Mouse (Mus musculus) heart, embryonic 14.5 days (tissue): ENCODE measurements around the gene Gm49396. TPM values are rescaled to one million over a fixed set of nuclear protein-coding genes. Genes with fewer than 3 reads are reported as not detected.

Experiments
- ATAC-seq: fragments of 200-750 bp; cut with Nextera tagmentation; 2 replicates; pipeline ENCODE4 v1.8.0; 2017; ENCODE audit warnings: low read depth, moderate TSS enrichment; ENCODE audit not compliant: insufficient number of reproducible peaks, insufficient read depth, low FRiP score
- H3K27ac ChIP-seq, 2 experiments: fragments of 200-500 bp in 1 of 2; fragments of 300-500 bp in 1 of 2; sonication (generic) in 1 of 2; replicated peaks in 1 of 2; 2 replicates each; pipeline ENCODE4 v1.5.1; 2012 to 2014; ENCODE audit warnings: low read depth in 2 of 2, low read length in 2 of 2, control low read depth in 1 of 2, mild to moderate bottlenecking in 1 of 2, mixed read lengths in 1 of 2; ENCODE audit not compliant: control insufficient read depth in 1 of 2, insufficient read depth in 1 of 2
- H3K27me3 ChIP-seq: fragments of 300-500 bp; sonication (generic); 2 replicates; pipeline ENCODE4 v1.6.1; 2014; ENCODE audit warnings: mild to moderate bottlenecking, low read length, control low read depth; ENCODE audit not compliant: control insufficient read depth, insufficient read depth
- H3K36me3 ChIP-seq: fragments of 300-500 bp; sonication (generic); 2 replicates; pipeline ENCODE4 v1.6.1; 2014; ENCODE audit warnings: mild to moderate bottlenecking, control low read depth, low read length, mixed read lengths; ENCODE audit not compliant: control insufficient read depth, insufficient read depth
- H3K4me1 ChIP-seq, 2 experiments: fragments of 200-500 bp in 1 of 2; fragments of 300-500 bp in 1 of 2; sonication (generic) in 1 of 2; 2 replicates each; pipeline ENCODE4 v1.6.1; 2012 to 2014; ENCODE audit warnings: low read length in 2 of 2, control low read depth in 1 of 2, mixed read lengths in 1 of 2; ENCODE audit not compliant: control insufficient read depth in 2 of 2, insufficient read depth in 2 of 2
- H3K4me2 ChIP-seq: fragments of 300-500 bp; sonication (generic); 2 replicates; pipeline ENCODE4 v1.6.1; 2014; ENCODE audit warnings: mild to moderate bottlenecking, low read length
- H3K4me3 ChIP-seq, 2 experiments: fragments of 200-500 bp in 1 of 2; fragments of 300-500 bp in 1 of 2; sonication (generic) in 1 of 2; 2 replicates each; pipeline ENCODE4 v1.5.1; 2012 to 2014; ENCODE audit warnings: low read length in 2 of 2, mild to moderate bottlenecking in 2 of 2, control low read depth in 1 of 2, low read depth in 1 of 2, moderate library complexity in 1 of 2; ENCODE audit not compliant: control insufficient read depth in 1 of 2, insufficient read depth in 1 of 2
- H3K9ac ChIP-seq: fragments of 300-500 bp; sonication (generic); 2 replicates; pipeline ENCODE4 v1.6.1; 2014; ENCODE audit warnings: mild to moderate bottlenecking, low read length
- H3K9me3 ChIP-seq: fragments of 300-500 bp; sonication (generic); 2 replicates; pipeline ENCODE4 v1.6.1; 2016; ENCODE audit warnings: low read length, control low read depth; ENCODE audit not compliant: control insufficient read depth
- WGBS: fragments of 180-500 bp; shearing (Covaris S2); extraction: QIAGEN DNeasy Blood & Tissue Kit; methylation state at CpG from one replicate; pipeline ENCODE4 v1.1.7; 2014; 5-methylcytosine and 5-hydroxymethylcytosine counted together
- polyA plus RNA-seq: library from polyadenylated mRNA; unstranded; fragments of >200 nt; fragmentation: Nextera tagmentation; extraction: Ambion mirVana; gene quantifications from 2 replicates; pipeline ENCODE4 v1.2.1, GENCODE M21; 2014

Gene Gm49396
- polyA plus RNA-seq, 1 experiment from 2014 or later: 5.3 TPM

GRCm38 (mm10) chr7:30553810-30554584 is 9.1 kb upstream of the Gm49396 start:
- Histone ChIP-seq H3K4me3 (peak overlapping the region; percentile 67 to 73), H3K4me1 (peaks cover 10 to 27% of the 10 kb centered on the region in 2 experiments), H3K36me3 (peaks cover 36% of the 10 kb centered on the region), H3K27me3 (no peaks in the 10 kb centered on the region), H3K9me3 (no peaks in the 10 kb centered on the region), H3K4me2 (peak overlapping the region; percentile 86), H3K9ac (peak overlapping the region; percentile 89), H3K27ac (peak overlapping the region in 1 of 2 experiments; percentile 98; a peak in 2 of 4 replicates)
- WGBS: 84% methylated on average over 22 of the region's 22 CpGs
- ATAC-seq: no peak

DNA sequence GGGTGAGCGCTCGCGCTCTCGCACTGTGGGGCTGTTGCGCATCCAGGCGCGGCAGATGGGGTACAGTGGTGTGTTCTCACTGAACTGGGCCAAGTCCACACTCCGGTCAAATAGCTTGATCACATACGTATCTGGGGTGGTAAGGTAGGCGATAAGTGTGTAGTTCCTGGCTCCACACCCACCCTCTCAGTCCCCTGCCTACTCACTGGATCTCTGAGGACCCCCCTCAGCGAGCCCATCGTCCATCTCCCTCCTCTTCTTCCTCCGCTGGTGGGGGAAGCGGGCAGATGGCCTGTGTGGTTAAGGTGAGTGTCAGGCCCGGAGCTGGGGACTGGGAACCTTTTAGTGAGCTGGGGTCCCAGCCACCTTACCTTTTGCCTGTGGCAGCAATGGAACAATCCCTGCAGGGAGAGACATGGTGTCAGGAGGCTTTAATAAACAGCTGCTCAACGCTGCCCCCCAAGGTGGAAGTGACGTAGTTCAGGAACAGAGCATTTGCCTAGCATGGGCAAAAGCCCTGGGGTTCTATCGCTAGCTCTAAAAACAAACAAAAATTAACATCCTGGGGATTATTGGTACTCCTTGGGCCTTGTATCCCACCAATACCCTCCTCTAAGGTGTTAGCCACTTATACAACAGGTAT is 6.1 kb upstream of the Gm49396 start:
- 94% methylated on average over 18 of the region's 18 CpGs for WGBS
- ATAC-seq: no peak

GRCm38 (mm10) chr7:30557901-30558514 is 5.1 kb upstream of the Gm49396 start:
- Histone ChIP-seq H3K4me3 (peak overlapping the region in 1 of 2 experiments; percentile 69; a peak in 1 of 4 replicates), H3K4me1 (peaks cover 8 to 28% of the 10 kb centered on the region in 2 experiments), H3K9me3 (no peaks in the 10 kb centered on the region), H3K4me2 (peak overlapping the region; percentile 88), H3K27me3 (no peaks in the 10 kb centered on the region), H3K36me3 (peaks cover 34% of the 10 kb centered on the region), H3K9ac (peak overlapping the region; percentile 85; the same call in 1 of the 2 replicates), H3K27ac (no peak overlapping the region)
- 90% methylated on average over 13 of the region's 13 CpGs for WGBS
- no peak for ATAC-seq

More for the DNA sequence above, 6.1 kb upstream of the Gm49396 start:
- Histone ChIP-seq H3K36me3 (peaks cover 34% of the 10 kb centered on the region), H3K4me3 (no peak overlapping the region), H3K27me3 (no peaks in the 10 kb centered on the region), H3K9ac (no peak overlapping the region), H3K4me1 (peaks cover 10 to 31% of the 10 kb centered on the region in 2 experiments), H3K27ac (no peak overlapping the region), H3K4me2 (no peak overlapping the region), H3K9me3 (no peaks in the 10 kb centered on the region)

DNA sequence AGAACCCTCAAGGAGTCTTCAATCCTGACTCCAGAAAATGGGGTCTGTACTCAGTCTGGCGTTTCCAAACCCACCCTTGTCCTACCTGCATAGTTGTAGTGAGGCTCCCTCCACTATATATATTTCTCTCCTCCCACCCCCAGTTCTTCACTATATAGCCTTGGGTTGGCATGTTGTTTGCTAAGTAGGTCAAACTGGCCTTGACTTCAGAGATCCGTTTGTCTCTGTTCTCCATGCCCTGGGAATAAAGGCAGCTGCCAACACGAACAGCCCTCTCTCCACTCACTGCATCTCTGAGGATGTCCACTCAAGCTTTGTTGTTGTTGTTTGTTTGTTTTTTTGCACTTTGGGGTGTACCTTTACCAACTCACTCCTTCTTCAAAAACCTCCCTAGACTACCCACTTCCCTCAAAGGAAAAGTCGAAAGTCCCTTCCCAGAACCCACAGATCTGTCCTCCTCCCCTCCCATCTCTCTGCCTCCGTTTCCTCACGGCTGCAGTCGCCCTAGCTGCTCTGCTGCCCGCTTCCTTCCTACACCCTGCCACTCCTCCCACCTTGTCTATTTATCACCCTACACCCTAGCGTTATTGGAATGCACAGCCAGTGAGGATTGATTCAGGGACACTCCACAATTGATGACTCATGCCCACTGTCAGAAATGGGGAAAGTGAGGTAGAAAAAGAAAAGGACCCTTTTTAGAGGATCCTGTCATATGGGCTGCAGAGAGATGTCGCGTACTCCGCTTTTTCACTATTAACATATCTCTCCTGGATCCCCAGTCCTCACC is 4.3 kb upstream of the Gm49396 start:
- peak overlapping the region in 1 of 2 experiments; percentile 51; a peak in 2 of 4 replicates for H3K27ac ChIP-seq
- 14% methylated on average over 12 of the region's 12 CpGs for WGBS
- peak overlapping the region; percentile 65 to 69 for H3K4me3 ChIP-seq
- H3K4me2 ChIP-seq: peak overlapping the region; percentile 88
- H3K4me1 ChIP-seq: peaks cover 4 to 20% of the 10 kb centered on the region in 2 experiments
- no peaks in the 10 kb centered on the region for H3K27me3 ChIP-seq
- H3K9ac ChIP-seq: peak overlapping the region; percentile 85
- no peaks in the 10 kb centered on the region for H3K9me3 ChIP-seq
- ATAC-seq: no peak
- peaks cover 34% of the 10 kb centered on the region for H3K36me3 ChIP-seq

GRCm38 (mm10) chr7:30559443-30559954 is 3.6 kb upstream of the Gm49396 start, which contains the start of gene Lin37:
Gene Lin37 (minus strand): TSS chr7:30559838.
- under 1% methylated on average over 20 of the region's 20 CpGs for WGBS
- peaks cover 5 to 17% of the 10 kb centered on the region in 2 experiments for H3K4me1 ChIP-seq
- no peaks in the 10 kb centered on the region for H3K9me3 ChIP-seq
- H3K9ac ChIP-seq: peak within 1 kb of the TSS; percentile 85
- peak within 1 kb of the TSS in 1 of 2 experiments; percentile 56; a peak in 2 of 4 replicates for H3K27ac ChIP-seq
- no peaks in the 10 kb centered on the region for H3K27me3 ChIP-seq
- H3K36me3 ChIP-seq: peaks cover 35% of the 10 kb centered on the region
- ATAC-seq: peak; percentile 80
- peak within 1 kb of the TSS; percentile 88 for H3K4me2 ChIP-seq
- peak within 1 kb of the TSS; percentile 65 to 69 for H3K4me3 ChIP-seq

DNA sequence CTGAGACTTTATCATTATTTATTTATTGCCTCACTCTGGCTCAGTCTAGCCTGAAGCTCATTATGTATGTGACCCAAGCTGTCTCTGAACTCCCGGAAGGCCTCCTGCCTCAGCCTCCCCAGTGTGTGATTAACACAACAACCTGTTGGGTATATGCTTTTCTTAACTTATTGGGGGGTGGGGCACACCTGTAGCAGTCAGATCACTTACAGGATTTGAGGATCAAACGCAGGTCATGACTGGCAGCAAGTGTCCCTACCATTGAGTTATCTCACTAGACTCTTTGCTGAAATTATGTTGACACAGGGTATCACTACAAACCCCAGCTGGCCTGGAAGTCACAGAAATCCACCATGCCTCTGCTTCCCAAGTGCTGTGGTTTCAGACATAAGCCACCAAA is 2.8 kb upstream of the Gm49396 start:
- no peaks in the 10 kb centered on the region for H3K9me3 ChIP-seq
- H3K36me3 ChIP-seq: peaks cover 35% of the 10 kb centered on the region
- H3K4me1 ChIP-seq: peaks cover 5 to 17% of the 10 kb centered on the region in 2 experiments
- 0 out of 4 replicates have a peak overlapping the region, but pooled peaks of 1 of the 2 experiments have one; percentile 56 for H3K27ac ChIP-seq
- ATAC-seq: no peak
- 63% methylated on average over 2 of the region's 2 CpGs for WGBS
- H3K9ac ChIP-seq: peak overlapping the region; percentile 64
- peak overlapping the region in 1 of 2 experiments; percentile 69; a peak in 2 of 4 replicates for H3K4me3 ChIP-seq
- no peaks in the 10 kb centered on the region for H3K27me3 ChIP-seq
- peak overlapping the region; percentile 88 for H3K4me2 ChIP-seq
